Mouse (Mus musculus) lung, adult 2 months (tissue): ENCODE data around the gene Tnfaip8l2.

ENCODE experiments used
- CTCF ChIP-seq: fragments of 200-500 bp; IDR thresholded peaks from 2 replicates; pipeline ENCODE4 v1.5.1; 2011; ENCODE audit warnings: mild to moderate bottlenecking, low read length, control low read depth; ENCODE audit not compliant: insufficient read depth
- POLR2A ChIP-seq: fragments of 200-500 bp; IDR thresholded peaks from 2 replicates; pipeline ENCODE4 v1.6.1; 2011; ENCODE audit warnings: low read depth, mild to moderate bottlenecking, control low read depth, low read length, borderline replicate concordance; ENCODE audit errors: extremely low read depth

GRCm38 (mm10) chr3:95173256-95173949 lies 31.2 kb upstream of the Tnfaip8l2 start:
- TF ChIP-seq CTCF (no peak), POLR2A (no peak)
